Mouse (Mus musculus) G1E (cell line): ENCODE measurements around the gene Hoxd8.

ENCODE experiments used
- CTCF ChIP-seq: IDR thresholded peaks from 2 replicates; pipeline ENCODE4 v1.5.1; 2012; ENCODE audit warnings: low read depth, low read length, inconsistent platforms, mixed read lengths
- GATA1 ChIP-seq: IDR thresholded peaks from 2 replicates; pipeline ENCODE4 v1.6.1; 2012; ENCODE audit warnings: borderline replicate concordance, low read length, inconsistent platforms, mixed read lengths
- GATA2 ChIP-seq: IDR thresholded peaks from 2 replicates; pipeline ENCODE4 v1.6.1; 2012; ENCODE audit warnings: low read depth, low read length, inconsistent platforms, borderline replicate concordance
- POLR2AphosphoS5 ChIP-seq: IDR thresholded peaks from 2 replicates; pipeline ENCODE4 v1.6.1; 2012; ENCODE audit warnings: low read depth, low read length, inconsistent platforms; ENCODE audit not compliant: insufficient replicate concordance
- TAL1 ChIP-seq: conservative IDR thresholded peaks from 2 replicates; pipeline ENCODE4 v1.6.1; 2012; ENCODE audit warnings: low read depth, low read length, inconsistent platforms, mixed read lengths

DNA sequence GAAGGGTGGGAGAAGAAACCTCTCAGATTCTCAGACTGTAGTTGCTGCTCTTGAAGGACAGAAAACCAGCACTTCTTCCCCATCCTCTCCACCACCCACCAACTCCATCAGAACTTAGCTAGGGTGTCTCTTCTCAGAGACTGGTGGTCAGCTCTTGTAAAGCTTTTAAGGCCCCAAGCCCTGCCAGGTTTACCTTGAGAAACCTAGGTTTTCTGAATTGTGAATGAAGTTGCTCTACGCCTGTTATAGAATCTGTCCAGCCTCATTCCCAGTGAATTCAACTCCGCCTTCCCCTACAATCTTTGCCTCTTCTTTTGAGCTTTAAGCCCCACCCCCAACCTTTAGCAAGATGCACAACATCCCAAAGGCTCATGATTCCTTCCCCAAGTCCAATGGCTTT lies 27.3 kb upstream of the Hoxd8 start:
- TF ChIP-seq TAL1 (no peak), CTCF (no peak), GATA1 (no peak), POLR2AphosphoS5 (no peak), GATA2 (no peak)
